Mouse (Mus musculus): Measurements from ENCODE around the gene Col24a1.

GRCm38 (mm10) chr3:145590562-145590961 lies 298.3 kb downstream of the Col24a1 start:
- TF ChIP-seq CTCF (IDR thresholded peaks at IDR 0.05) (no peak), EP300 (IDR thresholded peaks at IDR 0.05) (no peak)

Data from lung, postnatal 0 days (tissue).